Mouse (Mus musculus) myocyte (in vitro differentiated cells): ENCODE data around the gene Tmc8.

Source experiments
- MAX ChIP-seq: IDR thresholded peaks from one replicate; pipeline ENCODE4 v1.6.1; 2011; ENCODE audit warnings: low read depth, mild to moderate bottlenecking, control low read depth
- POLR2A ChIP-seq: IDR thresholded peaks from one replicate; pipeline ENCODE4 v1.6.1; 2011; ENCODE audit warnings: low read depth, mild to moderate bottlenecking, control low read depth, moderate library complexity; ENCODE audit not compliant: insufficient read length
- POLR2AphosphoS2 ChIP-seq: IDR thresholded peaks from one replicate; pipeline ENCODE4 v1.6.1; 2011; ENCODE audit warnings: low read depth, control low read depth; ENCODE audit not compliant: insufficient read length
- SRF ChIP-seq: IDR thresholded peaks from one replicate; pipeline ENCODE4 v1.6.1; 2011; ENCODE audit warnings: low read depth; ENCODE audit not compliant: control insufficient read depth, insufficient read length

DNA sequence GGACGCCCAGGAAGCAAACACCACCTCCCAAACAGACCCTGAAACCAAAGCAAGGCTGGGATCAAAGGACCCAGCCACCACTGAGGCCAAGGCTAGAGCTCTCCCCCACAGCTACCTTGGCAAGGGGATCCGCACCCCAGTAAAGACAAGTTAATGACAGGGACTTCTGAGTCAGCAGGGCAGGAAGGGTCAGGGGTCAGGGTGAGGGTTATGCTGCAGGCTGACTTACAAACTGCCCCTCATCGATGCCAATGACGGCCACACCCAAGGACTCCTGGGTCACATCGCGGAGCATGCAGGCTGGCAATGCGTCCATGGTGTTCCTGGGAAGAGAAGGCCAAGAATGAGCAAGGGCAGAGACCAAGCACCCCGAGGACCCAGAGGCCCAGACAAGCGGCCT, 40.0 kb downstream of the Tmc8 start:
- TF ChIP-seq POLR2A, result no peak
- no peak for TF ChIP-seq SRF
- TF ChIP-seq MAX, result no peak
- peak; percentile 65 for TF ChIP-seq POLR2AphosphoS2
